Mouse (Mus musculus) kidney, postnatal 10 days (tissue): ENCODE measurements around the gene Hmcn2.
A peak's percentile ranks its signal among the peaks of the same experiment; 100 is the strongest.

ENCODE experiments used
- DNase-seq: peaks from one replicate; pipeline ENCODE4 v3.0.0; 2021; ENCODE audit warnings: mixed read lengths

The Hmcn2 gene

GRCm38 (mm10) chr2:31490556-31490955 is 176.3 kb downstream of the Hmcn2 start:
- DNase-seq: no peak

GRCm38 (mm10) chr2:31492308-31492707 is 178.1 kb downstream of the Hmcn2 start:
- DNase-seq: no peak

- DNase-seq: no peak
Measured at GRCm38 (mm10) chr2:31493243-31493642, 179.0 kb downstream of the Hmcn2 start.

GRCm38 (mm10) chr2:31494315-31494714 is 180.1 kb downstream of the Hmcn2 start:
- DNase-seq: no peak

- no peak for DNase-seq
Measured at GRCm38 (mm10) chr2:31495046-31495476, 180.8 kb downstream of the Hmcn2 start.

GRCm38 (mm10) chr2:31496141-31496540 is 181.9 kb downstream of the Hmcn2 start:
- no peak for DNase-seq

- DNase-seq: no peak
Measured at GRCm38 (mm10) chr2:31497113-31497512, 182.9 kb downstream of the Hmcn2 start.

- DNase-seq: no peak
Measured at GRCm38 (mm10) chr2:31497635-31498034, 183.4 kb downstream of the Hmcn2 start.

GRCm38 (mm10) chr2:31499327-31500291 is 185.4 kb downstream of the Hmcn2 start:
- DNase-seq: no peak

GRCm38 (mm10) chr2:31500292-31501204 is 186.3 kb downstream of the Hmcn2 start:
- DNase-seq: no peak

GRCm38 (mm10) chr2:31501448-31502130 is 187.4 kb downstream of the Hmcn2 start:
- peak; percentile 53 for DNase-seq

- no peak for DNase-seq
Measured at GRCm38 (mm10) chr2:31502616-31503522, 188.7 kb downstream of the Hmcn2 start.

- no peak for DNase-seq
Measured at GRCm38 (mm10) chr2:31505472-31505871, 191.3 kb downstream of the Hmcn2 start.

GRCm38 (mm10) chr2:31508851-31509250 is 194.6 kb downstream of the Hmcn2 start:
- DNase-seq: no peak
